Mouse (Mus musculus) thymus, adult 2 months (tissue): ENCODE results near the gene Fam83c.

ENCODE experiments used
- CTCF ChIP-seq: fragments of 200-500 bp; IDR thresholded peaks from 2 replicates; pipeline ENCODE4 v1.5.1; 2012; ENCODE audit warnings: mild to moderate bottlenecking, control low read depth, low read length, moderate library complexity, borderline replicate concordance; ENCODE audit not compliant: control insufficient read depth, poor library complexity, insufficient read depth; ENCODE audit errors: extremely low read depth
- POLR2A ChIP-seq: fragments of 200-500 bp; IDR thresholded peaks from 2 replicates; pipeline ENCODE4 v1.6.1; 2012; ENCODE audit warnings: mild to moderate bottlenecking, low read length, control low read depth, moderate library complexity; ENCODE audit not compliant: control insufficient read depth, poor library complexity, insufficient read depth; ENCODE audit errors: extremely low read depth

GRCm38 (mm10) chr2:155819392-155819448, 15.4 kb downstream of the Fam83c start, which contains the start of gene BC029722:
- TF ChIP-seq POLR2A (no peak), CTCF (no peak)
